Mouse (Mus musculus): Measurements from ENCODE around the gene Adamts20. TPM values are rescaled to one million over a fixed set of nuclear protein-coding genes. Genes with fewer than 3 reads are reported as not detected.

Adamts20 gene
- polyA plus RNA-seq, 1 experiment from 2014 or later: 4.1 TPM

GRCm38 (mm10) chr15:94443025-94443424 lies 22.2 kb downstream of the Adamts20 start:
- H3K4me1 ChIP-seq: peaks cover 4% of the 10 kb centered on the region; the same call in 1 of the 2 replicates
- no peaks in the 10 kb centered on the region for H3K9me3 ChIP-seq (replicated peaks)
- WGBS: 40% methylated on average over 2 of the region's 2 CpGs
- no peaks in the 10 kb centered on the region for H3K27me3 ChIP-seq (replicated peaks)
- H3K36me3 ChIP-seq: no peaks in the 10 kb centered on the region
- no peak overlapping the region for H3K9ac ChIP-seq (replicated peaks)
- ATAC-seq (ENCODE audit: low FRiP score): no peak
- no peak overlapping the region for H3K27ac ChIP-seq (replicated peaks)
- H3K4me3 ChIP-seq (replicated peaks): no peak overlapping the region
- no peak overlapping the region for H3K4me2 ChIP-seq

DNA sequence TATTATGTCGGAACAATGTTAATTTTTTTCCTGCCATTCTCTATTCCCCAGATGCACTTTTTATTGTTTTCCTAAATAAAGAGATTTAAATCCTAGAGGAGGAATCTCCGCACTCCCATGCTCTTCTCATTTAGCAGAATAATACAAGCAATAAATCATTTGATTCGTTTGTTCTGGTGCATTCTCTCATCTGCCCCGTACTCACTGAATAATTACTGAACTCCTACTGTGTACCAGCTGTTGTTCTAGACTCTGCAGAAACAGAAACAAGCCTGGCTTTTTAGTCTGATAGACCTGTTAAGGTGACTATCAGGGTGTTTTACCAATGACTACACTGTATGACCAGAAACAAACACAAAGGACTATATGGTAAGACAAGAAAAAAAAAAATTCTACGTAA lies 29.7 kb downstream of the Adamts20 start:
- Histone ChIP-seq H3K36me3 (no peaks in the 10 kb centered on the region), H3K27ac (replicated peaks) (no peak overlapping the region), H3K4me3 (replicated peaks) (no peak overlapping the region), H3K9ac (replicated peaks) (no peak overlapping the region), H3K27me3 (replicated peaks) (no peaks in the 10 kb centered on the region), H3K4me2 (no peak overlapping the region), H3K4me1 (no peaks in the 10 kb centered on the region), H3K9me3 (replicated peaks) (no peaks in the 10 kb centered on the region)
- 26% methylated on average over 5 of the region's 5 CpGs for WGBS
- ATAC-seq (ENCODE audit: low FRiP score): no peak

DNA sequence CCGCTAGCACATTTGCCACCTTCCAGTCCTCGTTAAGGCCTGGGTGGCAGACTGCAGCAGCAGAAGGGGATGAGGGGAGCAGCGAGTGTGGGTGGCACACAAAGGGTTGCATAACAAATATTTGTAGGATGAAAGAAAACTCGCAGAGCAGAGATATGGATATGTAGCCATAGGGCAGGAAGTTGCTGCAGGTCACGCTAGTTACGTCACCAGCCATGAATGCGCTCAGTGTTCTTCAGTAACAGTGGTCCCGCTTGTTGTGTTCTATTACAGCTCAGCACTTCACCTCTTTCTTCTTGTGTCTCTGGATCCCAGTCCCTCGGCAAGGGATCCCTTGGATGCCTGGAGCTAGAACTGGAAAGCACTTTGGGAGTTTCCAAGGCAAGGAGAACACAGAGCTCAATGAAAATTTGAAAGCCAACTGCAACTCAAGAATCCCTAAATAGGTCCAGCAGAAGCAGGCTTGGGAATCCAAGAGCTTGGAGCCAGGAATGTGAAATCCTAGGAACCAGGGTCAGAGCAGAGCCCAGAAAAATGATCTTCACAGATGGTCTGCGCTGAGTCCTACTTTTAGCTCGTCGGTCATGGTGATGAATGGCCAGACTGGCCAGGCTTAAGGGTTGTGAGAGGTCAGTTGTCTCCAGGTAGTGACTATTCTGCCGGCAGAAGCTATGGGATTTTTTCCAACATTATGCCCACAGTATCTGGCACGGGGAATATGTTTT lies 34.4 kb downstream of the Adamts20 start:
- Histone ChIP-seq H3K9me3 (replicated peaks) (no peaks in the 10 kb centered on the region), H3K27me3 (replicated peaks) (no peaks in the 10 kb centered on the region), H3K4me2 (no peak overlapping the region), H3K4me3 (replicated peaks) (no peak overlapping the region), H3K9ac (replicated peaks) (no peak overlapping the region), H3K27ac (replicated peaks) (no peak overlapping the region), H3K36me3 (no peaks in the 10 kb centered on the region), H3K4me1 (no peaks in the 10 kb centered on the region)
- WGBS: 75% methylated on average over 14 of the region's 14 CpGs
- ATAC-seq (ENCODE audit: low FRiP score): no peak

DNA sequence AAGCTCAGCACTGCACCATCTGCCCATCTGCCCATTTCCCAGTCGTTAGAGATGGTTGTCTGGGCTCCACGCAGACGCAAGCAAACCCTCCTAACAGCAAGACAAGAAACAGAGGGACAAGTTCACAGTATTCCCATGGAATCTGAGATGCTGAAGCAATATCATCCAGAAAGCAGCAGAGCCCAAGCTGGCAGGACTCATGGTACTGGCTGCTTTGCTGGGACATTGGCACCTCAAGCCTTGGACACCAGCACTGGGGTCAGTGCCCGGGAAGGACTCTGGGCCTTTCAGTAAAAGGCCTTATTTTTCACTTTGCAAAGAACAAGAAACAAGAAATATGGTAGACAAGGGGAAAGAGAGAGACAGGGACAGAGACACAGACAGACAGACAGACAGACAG lies 36.5 kb downstream of the Adamts20 start:
- Histone ChIP-seq H3K36me3 (no peaks in the 10 kb centered on the region), H3K27ac (replicated peaks) (no peak overlapping the region), H3K4me3 (replicated peaks) (no peak overlapping the region), H3K4me2 (no peak overlapping the region), H3K4me1 (no peaks in the 10 kb centered on the region), H3K9ac (replicated peaks) (no peak overlapping the region), H3K9me3 (replicated peaks) (no peaks in the 10 kb centered on the region), H3K27me3 (replicated peaks) (no peaks in the 10 kb centered on the region)
- WGBS: 85% methylated on average over 4 of the region's 4 CpGs
- ATAC-seq (ENCODE audit: low FRiP score): no peak

- Histone ChIP-seq H3K4me1 (no peaks in the 10 kb centered on the region), H3K4me2 (no peak overlapping the region), H3K4me3 (replicated peaks) (no peak overlapping the region), H3K9ac (replicated peaks) (no peak overlapping the region), H3K27ac (replicated peaks) (no peak overlapping the region), H3K36me3 (no peaks in the 10 kb centered on the region), H3K27me3 (replicated peaks) (no peaks in the 10 kb centered on the region), H3K9me3 (replicated peaks) (no peaks in the 10 kb centered on the region)
- ATAC-seq (ENCODE audit: low FRiP score): no peak
- 87% methylated on average over 9 of the region's 9 CpGs for WGBS
Measured at GRCm38 (mm10) chr15:94427482-94428214, 37.6 kb downstream of the Adamts20 start.

GRCm38 (mm10) chr15:94420526-94420925 lies 44.7 kb downstream of the Adamts20 start:
- Histone ChIP-seq H3K36me3 (no peaks in the 10 kb centered on the region), H3K4me1 (peaks cover 8% of the 10 kb centered on the region), H3K27me3 (replicated peaks) (no peaks in the 10 kb centered on the region), H3K27ac (replicated peaks) (no peak overlapping the region), H3K4me3 (replicated peaks) (no peak overlapping the region), H3K9ac (replicated peaks) (no peak overlapping the region), H3K4me2 (no peak overlapping the region), H3K9me3 (replicated peaks) (no peaks in the 10 kb centered on the region)
- 27% methylated on average over 6 of the region's 6 CpGs for WGBS
- no peak for ATAC-seq (ENCODE audit: low FRiP score)

- Histone ChIP-seq H3K4me1 (peaks cover 8% of the 10 kb centered on the region), H3K9ac (replicated peaks) (no peak overlapping the region), H3K4me3 (replicated peaks) (no peak overlapping the region), H3K27ac (replicated peaks) (no peak overlapping the region), H3K4me2 (no peak overlapping the region), H3K36me3 (no peaks in the 10 kb centered on the region), H3K9me3 (replicated peaks) (no peaks in the 10 kb centered on the region), H3K27me3 (replicated peaks) (no peaks in the 10 kb centered on the region)
- 94% methylated on average over 9 of the region's 9 CpGs for WGBS
- no peak for ATAC-seq (ENCODE audit: low FRiP score)
Measured at GRCm38 (mm10) chr15:94419167-94419566, 46.1 kb downstream of the Adamts20 start.

DNA sequence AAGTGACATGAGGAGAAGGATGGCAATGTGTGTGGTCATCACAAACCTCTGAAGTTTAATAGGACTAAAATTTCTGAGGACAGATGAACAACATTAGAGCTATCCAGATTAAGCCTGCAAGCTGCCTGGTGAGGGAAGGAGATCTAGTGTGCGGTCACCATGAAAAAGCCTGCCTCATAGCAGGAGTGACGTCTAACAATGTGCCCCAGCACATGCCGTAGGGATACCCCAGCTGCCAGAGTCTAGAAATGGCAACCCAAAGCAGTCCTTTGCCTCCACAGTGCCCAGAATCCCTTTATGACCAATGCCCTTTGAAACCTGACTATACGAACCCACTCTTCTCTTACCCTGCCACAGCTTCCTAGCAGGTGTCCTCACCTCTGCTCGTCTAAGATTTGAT lies 46.8 kb downstream of the Adamts20 start:
- WGBS: 86% methylated on average over 5 of the region's 5 CpGs
- Histone ChIP-seq H3K4me1 (peaks cover 8% of the 10 kb centered on the region), H3K9ac (replicated peaks) (no peak overlapping the region), H3K36me3 (no peaks in the 10 kb centered on the region), H3K9me3 (replicated peaks) (no peaks in the 10 kb centered on the region), H3K27ac (replicated peaks) (no peak overlapping the region), H3K27me3 (replicated peaks) (no peaks in the 10 kb centered on the region), H3K4me3 (replicated peaks) (no peak overlapping the region), H3K4me2 (no peak overlapping the region)
- ATAC-seq (ENCODE audit: low FRiP score): no peak

GRCm38 (mm10) chr15:94417216-94418155 lies 47.7 kb downstream of the Adamts20 start:
- Histone ChIP-seq H3K4me3 (replicated peaks) (no peak overlapping the region), H3K27me3 (replicated peaks) (no peaks in the 10 kb centered on the region), H3K4me2 (no peak overlapping the region), H3K4me1 (peaks cover 8% of the 10 kb centered on the region), H3K9me3 (replicated peaks) (no peaks in the 10 kb centered on the region), H3K9ac (replicated peaks) (no peak overlapping the region), H3K36me3 (no peaks in the 10 kb centered on the region), H3K27ac (replicated peaks) (no peak overlapping the region)
- WGBS: 90% methylated on average over 18 of the region's 18 CpGs
- no peak for ATAC-seq (ENCODE audit: low FRiP score)

GRCm38 (mm10) chr15:94409832-94410231 lies 55.4 kb downstream of the Adamts20 start:
- H3K27me3 ChIP-seq (replicated peaks): peaks cover 8% of the 10 kb centered on the region; the same call in 1 of the 2 replicates
- no peaks in the 10 kb centered on the region for H3K36me3 ChIP-seq
- H3K9ac ChIP-seq (replicated peaks): no peak overlapping the region
- no peak overlapping the region for H3K4me2 ChIP-seq
- H3K4me3 ChIP-seq (replicated peaks): no peak overlapping the region
- 0 out of 2 replicates have a peak overlapping the region, but pooled peaks have one; percentile 42 for H3K27ac ChIP-seq (replicated peaks)
- 43% methylated on average over 7 of the region's 7 CpGs for WGBS
- peak; percentile 47; the same call in 1 of the 2 replicates for ATAC-seq (ENCODE audit: low FRiP score)
- H3K4me1 ChIP-seq: peaks cover 12% of the 10 kb centered on the region; the same call in 1 of the 2 replicates
- no peaks in the 10 kb centered on the region for H3K9me3 ChIP-seq (replicated peaks)

- Histone ChIP-seq H3K4me2 (peak overlapping the region; percentile 4; the same call in 1 of the 2 replicates), H3K9ac (replicated peaks) (no peak overlapping the region), H3K4me3 (replicated peaks) (no peak overlapping the region), H3K27me3 (replicated peaks) (peaks cover 8% of the 10 kb centered on the region; the same call in 1 of the 2 replicates), H3K27ac (replicated peaks) (no peak overlapping the region), H3K4me1 (peaks cover 27% of the 10 kb centered on the region), H3K9me3 (replicated peaks) (no peaks in the 10 kb centered on the region), H3K36me3 (no peaks in the 10 kb centered on the region)
- 3% methylated on average over 2 of the region's 2 CpGs for WGBS
- ATAC-seq (ENCODE audit: low FRiP score): no peak
Measured at GRCm38 (mm10) chr15:94406364-94406763, 58.9 kb downstream of the Adamts20 start.

All from neural tube, embryonic 15.5 days (tissue).